Mouse (Mus musculus) MEL (cell line): ENCODE data around the gene Brsk2. TPM values are rescaled to one million over a fixed set of nuclear protein-coding genes. Genes with fewer than 3 reads are reported as not detected.
"Not testable (repeated sequence)": the region's sequence is repeated elsewhere in the genome, so short reads cannot be mapped to it uniquely, and the experiment has no call there.

Source experiments
- DNase-seq: peaks from one replicate; pipeline ENCODE4 v3.0.0; 2011; ENCODE audit warnings: low read depth, low spot score
- H3K27ac ChIP-seq: 2 replicates; pipeline ENCODE4 v1.5.1; 2012; ENCODE audit warnings: low read depth, mild to moderate bottlenecking, control low read depth, low read length, moderate library complexity; ENCODE audit not compliant: control insufficient read depth
- H3K27me3 ChIP-seq, 2 experiments: fragments of 150-350 bp in 1 of 2; sonication (generic) in 1 of 2; 2 replicates each; pipeline ENCODE4 v1.6.1; 2012; ENCODE audit warnings: low read length in 2 of 2, mild to moderate bottlenecking in 2 of 2, improper control_type of control experiment in 1 of 2, moderate library complexity in 1 of 2; ENCODE audit not compliant: insufficient read depth in 2 of 2, control insufficient read depth in 1 of 2
- H3K36me3 ChIP-seq, 2 experiments: 2 replicates each; pipeline ENCODE4 v1.6.1; 2012 to 2014; ENCODE audit warnings: low read length in 2 of 2, improper control_type of control experiment in 1 of 2, inconsistent platforms in 1 of 2, mild to moderate bottlenecking in 1 of 2; ENCODE audit not compliant: insufficient read depth in 2 of 2, control insufficient read depth in 1 of 2
- H3K4me1 ChIP-seq, 2 experiments: fragments of 150-350 bp in 1 of 2; sonication (generic) in 1 of 2; 2 replicates each; pipeline ENCODE4 v1.6.1; 2012; ENCODE audit warnings: low read length in 2 of 2, improper control_type of control experiment in 1 of 2, mild to moderate bottlenecking in 1 of 2; ENCODE audit not compliant: insufficient read depth in 2 of 2, control insufficient read depth in 1 of 2
- H3K4me3 ChIP-seq, 2 experiments: fragments of 150-350 bp in 1 of 2; sonication (generic) in 1 of 2; 2 replicates each; pipeline ENCODE4 v1.5.1; 2012; ENCODE audit warnings: low read depth in 2 of 2, low read length in 2 of 2, mild to moderate bottlenecking in 2 of 2, moderate library complexity in 2 of 2, control low read depth in 1 of 2, improper control_type of control experiment in 1 of 2; ENCODE audit not compliant: control insufficient read depth in 1 of 2, insufficient read depth in 1 of 2
- H3K79me2 ChIP-seq: 2 replicates; pipeline ENCODE4 v1.6.1; 2012; ENCODE audit warnings: mild to moderate bottlenecking, low read length, moderate library complexity; ENCODE audit not compliant: control insufficient read depth, poor library complexity, insufficient read depth
- H3K9ac ChIP-seq: 2 replicates; pipeline ENCODE4 v1.6.1; 2012; ENCODE audit warnings: low read depth, mild to moderate bottlenecking, control low read depth, low read length, moderate library complexity; ENCODE audit not compliant: control insufficient read depth, poor library complexity, severe bottlenecking
- H3K9me3 ChIP-seq: fragments of 150-350 bp; sonication (generic); replicated peaks from 2 replicates; pipeline ENCODE4 v1.6.1; 2012; ENCODE audit warnings: mild to moderate bottlenecking, low read length, improper control_type of control experiment, moderate library complexity; ENCODE audit not compliant: insufficient read depth
- BHLHE40 ChIP-seq: IDR thresholded peaks from 2 replicates; pipeline ENCODE4 v1.6.1; 2012; ENCODE audit warnings: low read depth, mild to moderate bottlenecking, inconsistent platforms, low read length, improper control_type of control experiment, borderline replicate concordance
- CHD1 ChIP-seq: IDR thresholded peaks from 2 replicates; pipeline ENCODE4 v1.6.1; 2012; ENCODE audit warnings: low read depth, mild to moderate bottlenecking, inconsistent platforms, low read length, improper control_type of control experiment
- CHD2 ChIP-seq: IDR thresholded peaks from 2 replicates; pipeline ENCODE4 v1.6.1; 2011; ENCODE audit warnings: low read length, improper control_type of control experiment
- CTCF ChIP-seq, 3 experiments: IDR thresholded peaks in 2 of 3; conservative IDR thresholded peaks in 1 of 3; 2 replicates each; pipeline ENCODE4 v1.5.1; 2011 to 2012; ENCODE audit warnings: low read length in 3 of 3, low read depth in 2 of 3, mild to moderate bottlenecking in 2 of 3, improper control_type of control experiment in 1 of 3, inconsistent platforms in 1 of 3, mixed read lengths in 1 of 3, moderate library complexity in 1 of 3; ENCODE audit not compliant: control insufficient read depth in 1 of 3, insufficient read depth in 1 of 3, poor library complexity in 1 of 3, severe bottlenecking in 1 of 3
- E2F4 ChIP-seq: IDR thresholded peaks from 2 replicates; pipeline ENCODE4 v1.6.1; 2011; ENCODE audit warnings: low read depth, low read length, improper control_type of control experiment, borderline replicate concordance
- EP300 ChIP-seq, 2 experiments: IDR thresholded peaks; 2 replicates each; pipeline ENCODE4 v1.6.1; 2011; ENCODE audit warnings: improper control_type of control experiment in 2 of 2, low read length in 2 of 2, low read depth in 1 of 2, mild to moderate bottlenecking in 1 of 2
- GATA1 ChIP-seq: IDR thresholded peaks from 2 replicates; pipeline ENCODE4 v1.6.1; 2011; ENCODE audit warnings: low read depth, low read length, improper control_type of control experiment
- JUND ChIP-seq: IDR thresholded peaks from 2 replicates; pipeline ENCODE4 v1.6.1; 2011; ENCODE audit warnings: low read depth, mild to moderate bottlenecking, improper control_type of control experiment, low read length
- MAFK ChIP-seq: IDR thresholded peaks from 2 replicates; pipeline ENCODE4 v1.6.1; 2011; ENCODE audit warnings: low read depth, mild to moderate bottlenecking, low read length, improper control_type of control experiment, borderline replicate concordance
- MAX ChIP-seq: IDR thresholded peaks from 2 replicates; pipeline ENCODE4 v1.6.1; 2011; ENCODE audit warnings: low read length, improper control_type of control experiment
- MEF2A ChIP-seq: IDR thresholded peaks from 2 replicates; pipeline ENCODE4 v1.6.1; 2014; ENCODE audit warnings: low read depth, mild to moderate bottlenecking, inconsistent platforms, low read length, improper control_type of control experiment; ENCODE audit not compliant: poor library complexity, insufficient replicate concordance, severe bottlenecking; ENCODE audit errors: extremely low read depth
- MYB ChIP-seq: IDR thresholded peaks from 2 replicates; pipeline ENCODE4 v1.6.1; 2011; ENCODE audit warnings: mild to moderate bottlenecking, low read depth, low read length, improper control_type of control experiment
- MYC ChIP-seq: IDR thresholded peaks from 2 replicates; pipeline ENCODE4 v1.6.1; 2011; ENCODE audit warnings: low read depth, mild to moderate bottlenecking, low read length, improper control_type of control experiment, moderate library complexity
- NRF1 ChIP-seq: IDR thresholded peaks from 2 replicates; pipeline ENCODE4 v1.6.1; 2014; ENCODE audit warnings: low read depth, mild to moderate bottlenecking, inconsistent platforms, low read length, improper control_type of control experiment, moderate library complexity; ENCODE audit not compliant: poor library complexity, insufficient read depth, severe bottlenecking
- POLR2A ChIP-seq, 2 experiments: IDR thresholded peaks; 2 replicates each; pipeline ENCODE4 v1.6.1; 2011 to 2012; ENCODE audit warnings: low read length in 2 of 2, mild to moderate bottlenecking in 2 of 2, control low read depth in 1 of 2, improper control_type of control experiment in 1 of 2, low read depth in 1 of 2, moderate library complexity in 1 of 2; ENCODE audit not compliant: control insufficient read depth in 1 of 2, insufficient read depth in 1 of 2, poor library complexity in 1 of 2
- POLR2AphosphoS2 ChIP-seq: IDR thresholded peaks from 2 replicates; pipeline ENCODE4 v1.6.1; 2011; ENCODE audit warnings: low read length, improper control_type of control experiment
- TAL1 ChIP-seq: IDR thresholded peaks from 2 replicates; pipeline ENCODE4 v1.6.1; 2012; ENCODE audit warnings: mild to moderate bottlenecking, inconsistent platforms, low read length, moderate library complexity, mixed read lengths
- USF1 ChIP-seq: IDR thresholded peaks from 2 replicates; pipeline ENCODE4 v1.6.1; 2014; ENCODE audit warnings: low read depth, mild to moderate bottlenecking, inconsistent platforms, low read length, improper control_type of control experiment, moderate library complexity
- USF2 ChIP-seq, 2 experiments: IDR thresholded peaks; 2 replicates each; pipeline ENCODE4 v1.6.1; 2011 to 2012; ENCODE audit warnings: improper control_type of control experiment in 2 of 2, low read length in 2 of 2, borderline replicate concordance in 1 of 2, inconsistent platforms in 1 of 2, low read depth in 1 of 2, mild to moderate bottlenecking in 1 of 2; ENCODE audit not compliant: insufficient read depth in 1 of 2
- ZC3H11A ChIP-seq: IDR thresholded peaks from 2 replicates; pipeline ENCODE4 v1.6.1; 2012; ENCODE audit warnings: low read depth, mild to moderate bottlenecking, inconsistent platforms, low read length, improper control_type of control experiment
- ZNF384 ChIP-seq: IDR thresholded peaks from 2 replicates; pipeline ENCODE4 v1.6.1; 2012; ENCODE audit warnings: low read depth, mild to moderate bottlenecking, inconsistent platforms, low read length, improper control_type of control experiment
- polyA plus RNA-seq, 2 experiments: library from polyadenylated mRNA; stranded (reverse) in 1 of 2; unstranded in 1 of 2; fragments of >175 nt in 1 of 2; fragments of >200 nt in 1 of 2; gene quantifications; 2 replicates each; pipeline versions ENCODE4 v1.2.1 to v1.2.4; 2012; ENCODE audit warnings: low replicate concordance in 2 of 2, low read depth in 1 of 2; ENCODE audit not compliant: insufficient read length in 2 of 2, insufficient read depth in 1 of 2, missing spikeins in 1 of 2
- total RNA-seq: library from RNA; depleted of rRNA; stranded (reverse); fragments of 300-350 nt; gene quantifications from 2 replicates; pipeline ENCODE4 v1.2.3, GENCODE M21; 2012

Gene Brsk2
- total and polyA plus RNA-seq, 3 experiments: 0.13 to 0.19 TPM; not detected in 1

GRCm38 (mm10) chr7:141911305-141911704, 38.2 kb upstream of the Brsk2 start:
- Histone ChIP-seq H3K27ac (no peak overlapping the region), H3K36me3 (peaks cover 0 to 11% of the 10 kb centered on the region in 2 experiments; a peak in 2 of 4 replicates), H3K79me2 (no peaks in the 10 kb centered on the region), H3K9ac (no peak overlapping the region), H3K9me3 (no peaks in the 10 kb centered on the region), H3K27me3 (peaks cover 8 to 18% of the 10 kb centered on the region in 2 experiments), H3K4me3 (no peak overlapping the region), H3K4me1 (peaks cover 2% of the 10 kb centered on the region in 2 experiments; a peak in 3 of 4 replicates)
- TF ChIP-seq USF1: no peak
- no peak for TF ChIP-seq MAFK
- TF ChIP-seq MEF2A: no peak
- TF ChIP-seq MAX: no peak
- TF ChIP-seq ZC3H11A: no peak
- TF ChIP-seq NRF1: no peak
- no peak for TF ChIP-seq TAL1
- no peak for TF ChIP-seq POLR2A (IDR thresholded peaks at IDR 0.05; ENCODE audit: control insufficient read depth in 1 of 2, insufficient read depth in 1 of 2, low read depth in 1 of 2, low read length in 2 of 2, poor library complexity in 1 of 2)
- no peak for TF ChIP-seq CHD2
- DNase-seq: peak; percentile 23

- Histone ChIP-seq H3K36me3 (no peaks in the 10 kb centered on the region), H3K4me3 (no peak within 1 kb of the TSS), H3K79me2 (no peaks in the 10 kb centered on the region), H3K27me3 (peaks cover 4 to 16% of the 10 kb centered on the region in 2 experiments; a peak in 3 of 4 replicates), H3K9me3 (no peaks in the 10 kb centered on the region), H3K27ac (no peak within 1 kb of the TSS), H3K9ac (no peak within 1 kb of the TSS), H3K4me1 (no peaks in the 10 kb centered on the region)
- TF ChIP-seq USF2 (IDR thresholded peaks at IDR 0.05; ENCODE audit: borderline replicate concordance in 1 of 2, insufficient read depth in 1 of 2, low read depth in 1 of 2, low read length in 2 of 2): no peak
- no peak for TF ChIP-seq E2F4
- TF ChIP-seq JUND: no peak
- TF ChIP-seq CHD1: no peak
- no peak for TF ChIP-seq MYC
- TF ChIP-seq ZNF384: no peak
- TF ChIP-seq EP300 (IDR thresholded peaks at IDR 0.05; ENCODE audit: low read depth in 1 of 2, low read length in 2 of 2): no peak
- no peak for TF ChIP-seq GATA1
- no peak for TF ChIP-seq CTCF (IDR thresholded peaks at IDR 0.05 in 2 of 3, conservative IDR thresholded peaks at IDR 0.05 in 1 of 3; ENCODE audit: control insufficient read depth in 1 of 3, insufficient read depth in 1 of 3, low read depth in 2 of 3, low read length in 3 of 3, poor library complexity in 1 of 3, severe bottlenecking in 1 of 3)
- no peak for TF ChIP-seq POLR2AphosphoS2
- TF ChIP-seq MYB: no peak
- TF ChIP-seq BHLHE40: no peak
- no peak for DNase-seq
These were observed 31.1 kb upstream of the Brsk2 start, which contains the start of gene Tollip for GRCm38 (mm10) chr7:141918407-141918806. TSS of gene Tollip (minus strand) at chr7:141918507.

DNA sequence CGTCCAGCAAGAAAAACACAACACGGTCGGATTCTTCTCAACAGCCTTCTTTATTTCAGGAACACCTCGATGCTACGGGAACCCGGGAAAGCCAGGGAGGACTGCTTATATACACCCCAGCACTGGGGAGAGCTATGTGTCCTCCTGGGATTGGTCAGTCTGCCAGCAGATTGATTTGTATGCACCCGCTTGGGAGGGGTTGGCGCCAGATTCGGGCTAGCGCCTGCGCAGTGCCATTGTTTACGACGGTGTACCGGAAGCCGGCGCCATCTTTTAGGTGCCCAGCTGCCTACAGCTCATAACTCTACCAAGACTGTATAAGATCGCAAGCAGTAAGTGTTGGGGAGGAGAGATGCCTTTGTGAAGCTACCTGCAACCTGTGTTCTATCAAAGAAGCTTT, 25.4 kb upstream of the Brsk2 start:
- H3K27ac ChIP-seq, DNase-seq, H3K9ac ChIP-seq, H3K9me3 ChIP-seq, H3K79me2 ChIP-seq, H3K4me3 ChIP-seq, H3K36me3 ChIP-seq, H3K4me1 ChIP-seq, H3K27me3 ChIP-seq: not testable (repeated sequence)
